Mouse (Mus musculus): ENCODE data around the gene Aplf. TPM values are rescaled to one million over a fixed set of nuclear protein-coding genes. Genes with fewer than 3 reads are reported as not detected.

Aplf gene
- polyA plus RNA-seq, 1 experiment from 2014 or later: 15.1 TPM

DNA sequence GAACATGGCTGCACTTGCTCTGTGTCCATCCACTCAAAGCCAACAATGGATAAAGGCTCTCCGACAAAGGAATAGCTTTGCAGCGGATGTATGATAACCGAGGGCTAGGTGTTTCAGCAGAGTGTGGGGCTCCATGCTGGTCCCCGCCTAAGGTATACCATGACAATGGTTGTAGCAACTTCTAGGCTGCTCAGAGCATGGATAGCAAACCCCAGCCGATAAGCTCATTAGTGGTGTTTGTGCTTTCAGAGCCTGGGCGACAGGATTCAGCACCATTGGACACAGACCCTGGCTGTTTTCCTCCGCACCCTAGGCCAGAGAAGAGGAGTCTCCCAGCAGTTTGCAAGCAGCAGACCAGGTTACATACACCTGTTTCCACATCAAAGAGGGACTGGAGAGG lies 88.0 kb downstream of the Aplf start:
- DNase-seq (ENCODE audit: low spot score) (no peak), ATAC-seq (replicated peaks; ENCODE audit: low FRiP score) (no peak)
- H3K4me3 ChIP-seq (ENCODE audit: low read depth, low read length): no peak overlapping the region
- peaks cover 2% of the 10 kb centered on the region; the same call in 1 of the 2 replicates for H3K4me1 ChIP-seq (replicated peaks; ENCODE audit: control insufficient read depth, insufficient read depth, low read length)
- H3K27ac ChIP-seq (ENCODE audit: low read depth, low read length): no peak overlapping the region
- H3K9me3 ChIP-seq (ENCODE audit: control insufficient read depth, low read length): no peaks in the 10 kb centered on the region
- H3K36me3 ChIP-seq (ENCODE audit: control insufficient read depth, insufficient read depth, low read length): no peaks in the 10 kb centered on the region; the same call in 1 of the 2 replicates
- WGBS: 81% methylated on average over 7 of the region's 7 CpGs
- H3K9ac ChIP-seq (ENCODE audit: low read length): no peak overlapping the region
- H3K4me2 ChIP-seq (ENCODE audit: low read depth, low read length, severe bottlenecking): no peak overlapping the region
- peaks cover 2% of the 10 kb centered on the region; the same call in 1 of the 2 replicates for H3K27me3 ChIP-seq (ENCODE audit: control insufficient read depth, insufficient read depth, low read length)

DNA sequence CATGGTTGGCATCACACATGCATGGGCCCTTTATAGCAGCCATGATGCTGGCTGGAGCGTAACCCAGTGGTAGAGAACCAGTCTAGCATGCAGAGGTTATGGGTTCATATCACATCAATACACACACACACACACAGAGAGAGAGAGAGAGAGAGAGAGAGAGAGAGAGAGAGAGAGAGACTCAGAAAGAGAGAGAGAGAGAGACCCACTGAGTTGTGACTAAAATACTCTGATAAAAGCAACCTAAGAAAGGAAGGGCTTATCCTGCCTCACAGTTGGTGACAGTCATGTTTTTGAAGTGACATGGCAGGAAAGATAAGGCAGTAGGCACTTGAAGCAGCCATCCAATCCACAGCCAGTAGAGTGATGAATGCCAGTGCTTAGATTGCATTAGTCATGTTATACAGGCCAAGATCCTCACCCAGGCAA lies 88.8 kb downstream of the Aplf start:
- Histone ChIP-seq H3K4me2 (ENCODE audit: low read depth, low read length, severe bottlenecking) (no peak overlapping the region), H3K27me3 (ENCODE audit: control insufficient read depth, insufficient read depth, low read length) (no peaks in the 10 kb centered on the region), H3K36me3 (ENCODE audit: control insufficient read depth, insufficient read depth, low read length) (no peaks in the 10 kb centered on the region; the same call in 1 of the 2 replicates), H3K9ac (ENCODE audit: low read length) (no peak overlapping the region), H3K27ac (ENCODE audit: low read depth, low read length) (no peak overlapping the region), H3K9me3 (ENCODE audit: control insufficient read depth, low read length) (no peaks in the 10 kb centered on the region), H3K4me1 (replicated peaks; ENCODE audit: control insufficient read depth, insufficient read depth, low read length) (0 out of 2 replicates have a peak, but pooled peaks cover 2% of the 10 kb centered on the region), H3K4me3 (ENCODE audit: low read depth, low read length) (no peak overlapping the region)
- DNase-seq (ENCODE audit: low spot score) (no peak), ATAC-seq (replicated peaks; ENCODE audit: low FRiP score) (no peak)
- 96% methylated on average over 1 of the region's 1 CpGs for WGBS

DNA sequence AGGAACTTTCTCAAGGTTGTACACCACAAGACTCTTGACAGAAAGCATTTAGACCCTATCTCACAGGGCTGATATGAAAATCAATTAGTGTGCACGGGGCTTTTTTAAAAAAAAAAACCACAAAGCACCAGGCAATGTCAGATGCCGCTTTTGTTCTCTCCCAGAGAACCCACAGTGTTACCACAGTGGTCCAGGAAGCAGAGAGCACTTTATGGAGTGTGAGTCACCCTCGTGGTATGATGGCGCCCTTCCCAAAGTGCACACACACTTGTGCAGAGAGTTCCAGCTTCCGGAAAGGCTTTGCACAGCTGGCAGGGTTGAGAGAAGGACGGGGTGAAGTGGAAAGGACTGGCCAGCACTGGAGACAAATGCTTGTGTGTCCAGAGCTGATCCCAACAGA lies 89.5 kb downstream of the Aplf start:
- Histone ChIP-seq H3K4me2 (ENCODE audit: low read depth, low read length, severe bottlenecking) (no peak overlapping the region), H3K27me3 (ENCODE audit: control insufficient read depth, insufficient read depth, low read length) (no peaks in the 10 kb centered on the region), H3K9ac (ENCODE audit: low read length) (no peak overlapping the region), H3K4me3 (ENCODE audit: low read depth, low read length) (no peak overlapping the region), H3K27ac (ENCODE audit: low read depth, low read length) (no peak overlapping the region), H3K9me3 (ENCODE audit: control insufficient read depth, low read length) (no peaks in the 10 kb centered on the region), H3K4me1 (replicated peaks; ENCODE audit: control insufficient read depth, insufficient read depth, low read length) (0 out of 2 replicates have a peak, but pooled peaks cover 2% of the 10 kb centered on the region), H3K36me3 (ENCODE audit: control insufficient read depth, insufficient read depth, low read length) (no peaks in the 10 kb centered on the region; the same call in 1 of the 2 replicates)
- no peak for ATAC-seq (replicated peaks; ENCODE audit: low FRiP score)
- DNase-seq (ENCODE audit: low spot score): no peak
- WGBS: 86% methylated on average over 6 of the region's 6 CpGs

DNA sequence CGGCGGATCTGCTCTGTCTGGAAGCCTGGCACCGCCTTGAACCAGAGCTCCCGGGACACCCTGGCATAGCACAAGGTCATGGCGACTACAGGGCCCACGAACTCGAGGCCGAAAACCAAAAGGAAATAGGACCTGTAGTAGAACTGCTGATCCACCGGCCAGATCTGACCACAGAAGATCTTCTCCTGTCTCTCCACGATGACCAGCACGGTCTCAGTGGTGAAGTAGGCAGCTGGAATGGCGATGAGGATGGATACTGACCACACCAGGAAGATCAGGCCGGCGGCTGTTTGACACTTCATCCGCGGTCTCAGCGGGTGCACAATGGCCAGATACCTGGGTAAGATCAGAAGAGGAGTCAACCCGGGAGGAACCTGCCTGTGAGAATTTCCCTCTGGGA lies 90.4 kb downstream of the Aplf start:
- Histone ChIP-seq H3K27me3 (ENCODE audit: control insufficient read depth, insufficient read depth, low read length) (no peaks in the 10 kb centered on the region), H3K4me3 (ENCODE audit: low read depth, low read length) (no peak overlapping the region), H3K4me2 (ENCODE audit: low read depth, low read length, severe bottlenecking) (no peak overlapping the region), H3K36me3 (ENCODE audit: control insufficient read depth, insufficient read depth, low read length) (no peaks in the 10 kb centered on the region; the same call in 1 of the 2 replicates), H3K4me1 (replicated peaks; ENCODE audit: control insufficient read depth, insufficient read depth, low read length) (no peaks in the 10 kb centered on the region), H3K27ac (ENCODE audit: low read depth, low read length) (no peak overlapping the region), H3K9ac (ENCODE audit: low read length) (no peak overlapping the region), H3K9me3 (ENCODE audit: control insufficient read depth, low read length) (no peaks in the 10 kb centered on the region)
- DNase-seq (ENCODE audit: low spot score): no peak
- no peak for ATAC-seq (replicated peaks; ENCODE audit: low FRiP score)
- WGBS: 91% methylated on average over 18 of the region's 18 CpGs

DNA sequence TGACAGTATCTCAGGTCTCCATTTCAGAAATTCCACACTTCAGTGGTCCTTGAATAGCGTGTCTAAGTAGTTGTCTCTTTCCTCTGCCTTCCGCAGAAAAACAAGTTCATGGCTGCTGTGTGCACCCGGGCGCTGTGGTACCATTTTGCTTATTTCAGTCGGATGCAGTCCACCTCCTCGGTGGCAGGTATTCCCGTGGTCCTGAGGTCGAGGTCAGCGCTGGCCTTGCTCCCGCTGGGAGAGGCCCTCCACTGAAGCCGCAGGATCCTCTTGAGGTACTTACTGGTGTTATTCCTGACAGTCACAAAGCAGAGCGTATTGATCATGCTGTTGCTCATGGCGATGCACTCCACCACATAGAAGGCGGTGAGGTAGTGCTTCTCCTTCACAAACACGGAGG lies 90.9 kb downstream of the Aplf start:
- H3K9ac ChIP-seq (ENCODE audit: low read length): no peak overlapping the region
- no peaks in the 10 kb centered on the region for H3K4me1 ChIP-seq (replicated peaks; ENCODE audit: control insufficient read depth, insufficient read depth, low read length)
- 91% methylated on average over 15 of the region's 15 CpGs for WGBS
- no peaks in the 10 kb centered on the region for H3K27me3 ChIP-seq (ENCODE audit: control insufficient read depth, insufficient read depth, low read length)
- no peak overlapping the region for H3K4me3 ChIP-seq (ENCODE audit: low read depth, low read length)
- no peak overlapping the region for H3K4me2 ChIP-seq (ENCODE audit: low read depth, low read length, severe bottlenecking)
- no peaks in the 10 kb centered on the region; the same call in 1 of the 2 replicates for H3K36me3 ChIP-seq (ENCODE audit: control insufficient read depth, insufficient read depth, low read length)
- H3K9me3 ChIP-seq (ENCODE audit: control insufficient read depth, low read length): no peaks in the 10 kb centered on the region
- H3K27ac ChIP-seq (ENCODE audit: low read depth, low read length): no peak overlapping the region
- ATAC-seq (replicated peaks; ENCODE audit: low FRiP score) (no peak), DNase-seq (ENCODE audit: low spot score) (no peak)

Other genes starting within 250 kb of the Aplf start
- not detected in 2 replicates for gene Bmp10, start 243.2 kb downstream of the Aplf start, polyA plus RNA-seq (2014; fragmentation: Nextera tagmentation; extraction: Ambion mirVana)
- gene Arhgap25, start 138.9 kb downstream of the Aplf start, polyA plus RNA-seq (2014; fragmentation: Nextera tagmentation; extraction: Ambion mirVana): 2.0 and 2.7 TPM in 2 replicates
- 6.4 and 7.1 TPM in 2 replicates for gene Prokr1, start 81.5 kb downstream of the Aplf start, polyA plus RNA-seq (2014; fragmentation: Nextera tagmentation; extraction: Ambion mirVana)
- gene Efcc1, start 58.7 kb upstream of the Aplf start, polyA plus RNA-seq (2014; fragmentation: Nextera tagmentation; extraction: Ambion mirVana): 1.5 TPM in 2 replicates
- 2.5 and 2.8 TPM in 2 replicates for gene Gp9, start 105.9 kb upstream of the Aplf start, polyA plus RNA-seq (2014; fragmentation: Nextera tagmentation; extraction: Ambion mirVana)
- 9.4 and 9.7 TPM in 2 replicates for gene Rab43, start 140.0 kb upstream of the Aplf start, polyA plus RNA-seq (2014; fragmentation: Nextera tagmentation; extraction: Ambion mirVana)
- 2.7 and 5.0 TPM in 2 replicates for gene Gm45140, start 163.6 kb upstream of the Aplf start, polyA plus RNA-seq (2014; fragmentation: Nextera tagmentation; extraction: Ambion mirVana)
- gene Isy1, start 166.6 kb upstream of the Aplf start, polyA plus RNA-seq (2014; fragmentation: Nextera tagmentation; extraction: Ambion mirVana): 64.0 and 73.8 TPM in 2 replicates
- 1,299 and 1,307 TPM in 2 replicates for gene Cnbp, start 178.9 kb upstream of the Aplf start, polyA plus RNA-seq (2014; fragmentation: Nextera tagmentation; extraction: Ambion mirVana)
- 142 and 146 TPM in 2 replicates for gene Copg1, start 215.6 kb upstream of the Aplf start, polyA plus RNA-seq (2014; fragmentation: Nextera tagmentation; extraction: Ambion mirVana)
- 56.9 and 59.0 TPM in 2 replicates for gene Hmces, start 241.7 kb upstream of the Aplf start, polyA plus RNA-seq (2014; fragmentation: Nextera tagmentation; extraction: Ambion mirVana)